Mouse (Mus musculus) left cerebral cortex, postnatal 4 days (tissue): ENCODE results near the gene Sf3b5. TPM values are rescaled to one million over a fixed set of nuclear protein-coding genes. Genes with fewer than 3 reads are reported as not detected.

Experiments used
- total RNA-seq, 2 experiments: library from RNA; stranded (reverse); gene quantifications; 2 replicates each; pipeline ENCODE4 v1.2.3; 2021

Sf3b5 gene
- total RNA-seq, 2 experiments from 2014 or later: 8.6 to 9.3 TPM

Other genes with a start within 250 kb of the Sf3b5 start
- gene Utrn, start 136.0 kb upstream of the Sf3b5 start, total RNA-seq: 10 to 100 TPM; 32.1 to 34.6 TPM
- 1 to 10 TPM; 1.3 to 2.1 TPM for gene Stx11, start 41.0 kb upstream of the Sf3b5 start, total RNA-seq
- gene Plagl1, start 55.2 kb downstream of the Sf3b5 start, total RNA-seq: 10 to 100 TPM; 25.5 to 27.6 TPM
- not detected for gene Zc2hc1b, start 172.7 kb downstream of the Sf3b5 start, total RNA-seq
- 10 to 100 TPM; 25.1 to 27.1 TPM for gene Ltv1, start 187.8 kb downstream of the Sf3b5 start, total RNA-seq